Mouse (Mus musculus) cerebellum, adult 2 months (tissue): ENCODE results near the gene Eml4. TPM values are rescaled to one million over a fixed set of nuclear protein-coding genes. Genes with fewer than 3 reads are reported as not detected.

ENCODE experiments used
- DNase-seq, 2 experiments: peaks; one replicate each; pipeline ENCODE4 v3.0.0; 2021
- H3K27ac ChIP-seq: fragments of 200-500 bp; 2 replicates; pipeline ENCODE4 v1.5.1; 2012; ENCODE audit warnings: low read length, control low read depth, inconsistent platforms; ENCODE audit not compliant: insufficient read depth
- H3K27me3 ChIP-seq: fragments of 200-500 bp; 2 replicates; pipeline ENCODE4 v1.6.1; 2012; ENCODE audit warnings: inconsistent platforms, mild to moderate bottlenecking, low read length, moderate library complexity; ENCODE audit not compliant: control insufficient read depth, insufficient read depth
- H3K4me1 ChIP-seq: fragments of 200-500 bp; 2 replicates; pipeline ENCODE4 v1.6.1; 2011; ENCODE audit warnings: low read length; ENCODE audit not compliant: control insufficient read depth, insufficient read depth
- H3K4me3 ChIP-seq: fragments of 200-500 bp; replicated peaks from 2 replicates; pipeline ENCODE3; 2011; ENCODE audit warnings: mild to moderate bottlenecking, low read depth, low read length, control low read depth; ENCODE audit not compliant: insufficient read depth
- CTCF ChIP-seq: fragments of 200-500 bp; IDR thresholded peaks from 2 replicates; pipeline ENCODE4 v1.5.1; 2011; ENCODE audit warnings: low read depth, mild to moderate bottlenecking, control low read depth, low read length, moderate library complexity, borderline replicate concordance; ENCODE audit not compliant: insufficient read depth
- POLR2A ChIP-seq: fragments of 200-500 bp; IDR thresholded peaks from 2 replicates; pipeline ENCODE4 v1.6.1; 2011; ENCODE audit warnings: low read length, control low read depth, borderline replicate concordance; ENCODE audit not compliant: insufficient read depth
- WGBS: fragments of 180-500 bp; shearing (Covaris S2); methylation state at CpG from one replicate; pipeline ENCODE4 v1.1.7; 2018; 5-methylcytosine and 5-hydroxymethylcytosine counted together
- polyA plus RNA-seq: library from polyadenylated mRNA; depleted of rRNA; stranded (reverse); fragments of >200 nt; gene quantifications from 2 replicates; pipeline ENCODE4 v1.2.3, GENCODE M21; 2012; rRNA removed

Gene Eml4
- 16.7 and 17.3 TPM in 2 replicates for polyA plus RNA-seq

DNA sequence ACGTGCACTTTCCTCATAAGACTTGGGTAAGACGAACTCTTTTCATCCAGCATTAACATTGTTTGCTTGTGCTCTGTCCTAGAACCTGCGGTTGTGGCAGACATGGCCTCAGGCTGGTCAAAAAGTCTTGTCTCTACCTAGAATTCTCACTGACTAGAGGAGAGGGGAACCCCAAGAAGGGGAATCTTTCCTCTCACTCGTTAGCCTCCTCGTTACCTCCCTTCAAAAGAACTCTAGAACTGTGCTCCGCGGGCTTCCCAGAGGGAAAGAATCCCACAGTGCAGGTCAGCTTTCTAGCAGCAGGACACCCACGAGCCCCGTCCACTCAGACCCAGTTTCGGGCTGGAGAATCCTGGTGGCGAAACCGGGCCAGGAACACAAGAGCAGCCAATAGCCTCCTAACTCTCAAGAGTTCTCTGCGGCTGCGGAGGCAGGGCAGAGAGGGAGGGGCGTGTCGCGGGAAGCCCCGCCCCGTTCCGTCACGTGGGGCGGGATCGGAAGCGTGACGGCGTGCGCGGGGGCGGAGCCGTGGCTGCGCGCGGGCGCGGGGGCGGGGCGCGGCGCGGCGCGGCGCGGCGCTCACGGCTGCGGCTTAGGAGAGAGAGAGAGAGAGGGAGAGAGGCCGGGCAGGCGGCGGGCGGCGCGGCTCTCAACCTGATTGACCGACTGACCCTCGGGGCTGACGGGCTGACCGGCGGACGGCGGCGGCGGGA, at the start of gene Eml4:
TSS of gene Eml4 (plus strand) at position 553 of the 713 bp plus-strand sequence.
- Histone ChIP-seq H3K4me1 (peaks cover 5% of the 10 kb centered on the region; the same call in 1 of the 2 replicates), H3K27ac (peak within 1 kb of the TSS; percentile 56; the same call in 1 of the 2 replicates), H3K27me3 (no peaks in the 10 kb centered on the region), H3K4me3 (peak within 1 kb of the TSS; percentile 92)
- DNase-seq, result peak; percentile 93 to 96
- TF ChIP-seq POLR2A (peak; percentile 62; the same call in 1 of the 2 replicates), CTCF (no peak)
- 2% methylated on average over 56 of the region's 62 CpGs for WGBS

DNA sequence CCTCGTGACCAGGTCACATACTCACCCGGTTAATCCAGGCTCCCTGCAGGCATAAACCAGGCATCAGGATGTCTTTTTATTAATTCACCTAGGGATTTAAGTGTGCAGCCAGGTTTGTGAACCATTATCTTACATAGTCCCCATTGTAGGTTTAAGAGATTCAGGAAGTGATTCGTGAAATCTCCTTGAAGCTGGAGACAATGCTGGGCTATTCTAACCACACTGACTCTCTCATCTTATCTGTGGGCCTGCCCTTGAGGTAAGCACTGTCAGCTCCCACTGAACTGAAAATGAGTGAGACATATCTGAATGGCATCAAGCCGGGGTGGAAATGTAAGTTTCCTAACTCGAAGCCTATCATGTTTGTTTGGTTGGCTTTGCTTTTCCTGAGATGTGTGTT, 49.3 kb upstream of the Eml4 start:
- Histone ChIP-seq H3K27me3 (no peaks in the 10 kb centered on the region; the same call in 1 of the 2 replicates), H3K4me1 (no peaks in the 10 kb centered on the region), H3K27ac (no peak overlapping the region), H3K4me3 (no peak overlapping the region)
- DNase-seq, result no peak
- 87% methylated on average over 5 of the region's 5 CpGs for WGBS
- TF ChIP-seq CTCF (no peak), POLR2A (no peak)

DNA sequence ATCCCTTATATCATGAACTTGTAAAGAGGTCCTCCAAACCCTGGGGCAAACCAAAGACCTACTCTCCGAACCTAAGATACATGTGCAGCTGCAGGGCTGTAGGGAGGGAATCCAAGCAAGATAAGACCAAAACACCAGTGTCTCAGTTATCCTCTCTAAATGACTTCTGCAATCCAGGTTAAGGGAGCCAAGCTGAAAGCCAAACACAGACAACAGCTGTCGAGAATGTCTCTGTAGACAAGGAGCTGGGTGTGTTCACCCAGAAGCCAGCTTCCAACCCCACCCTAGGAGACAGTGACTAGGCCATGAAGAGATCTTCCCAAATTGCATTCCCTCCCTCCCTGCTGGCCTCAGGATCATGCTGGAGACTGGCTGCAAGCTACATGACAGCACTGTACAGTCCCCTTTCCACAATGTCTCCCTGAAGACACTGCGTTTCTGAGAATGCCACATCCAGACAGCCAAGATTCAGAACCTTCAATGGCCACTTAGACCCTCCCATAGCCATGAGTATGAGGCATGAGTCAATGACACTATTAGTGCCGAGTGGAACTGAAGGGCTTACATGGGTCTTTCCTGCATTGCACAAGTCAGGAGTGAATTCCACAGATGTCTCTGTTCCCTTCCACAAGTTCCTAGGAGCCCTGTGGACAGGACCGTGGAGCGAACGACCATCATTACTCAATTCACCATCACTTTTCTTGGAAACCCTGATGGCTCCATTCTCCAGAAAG, 46.5 kb upstream of the Eml4 start:
- H3K27me3 ChIP-seq, result no peaks in the 10 kb centered on the region
- H3K27ac ChIP-seq, result no peak overlapping the region
- 84% methylated on average over 7 of the region's 7 CpGs for WGBS
- H3K4me3 ChIP-seq, result no peak overlapping the region
- TF ChIP-seq POLR2A (no peak), CTCF (no peak)
- DNase-seq, result no peak
- no peaks in the 10 kb centered on the region for H3K4me1 ChIP-seq

DNA sequence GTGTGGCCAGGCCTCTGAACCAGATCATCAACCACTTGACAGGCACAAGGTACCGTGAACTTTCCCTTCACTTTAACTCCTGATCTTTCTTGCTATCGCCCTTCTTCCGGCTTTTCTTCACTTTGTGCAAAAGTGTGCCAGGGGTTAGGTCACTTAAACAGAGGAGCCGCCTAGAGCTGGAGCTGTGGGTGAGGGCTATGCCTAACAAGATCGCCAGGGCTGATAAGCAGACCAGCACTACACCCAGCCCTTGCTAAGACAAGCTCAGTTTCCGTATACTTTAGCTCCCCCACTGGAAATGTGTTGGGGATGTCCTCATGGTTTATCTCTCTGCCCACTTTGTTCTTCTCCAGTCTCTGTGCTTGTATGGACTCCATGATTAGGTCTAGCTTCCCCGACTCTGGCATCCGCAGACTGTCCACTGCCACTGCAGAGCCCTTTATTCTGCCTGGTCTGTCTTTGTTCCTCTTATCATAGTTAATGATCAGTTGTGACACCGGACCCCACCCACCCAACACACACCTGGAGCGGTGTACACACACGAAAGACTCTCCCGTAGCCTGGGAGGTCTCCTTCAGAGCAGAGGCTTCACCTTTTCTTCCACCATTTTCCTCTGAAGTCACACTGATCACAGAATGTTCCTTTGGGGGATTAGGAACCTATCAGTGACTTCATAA, 43.6 kb upstream of the Eml4 start:
- Histone ChIP-seq H3K27ac (no peak overlapping the region), H3K4me1 (no peaks in the 10 kb centered on the region), H3K4me3 (no peak overlapping the region), H3K27me3 (no peaks in the 10 kb centered on the region)
- no peak for DNase-seq
- TF ChIP-seq POLR2A (no peak), CTCF (no peak)
- 94% methylated on average over 12 of the region's 12 CpGs for WGBS

DNA sequence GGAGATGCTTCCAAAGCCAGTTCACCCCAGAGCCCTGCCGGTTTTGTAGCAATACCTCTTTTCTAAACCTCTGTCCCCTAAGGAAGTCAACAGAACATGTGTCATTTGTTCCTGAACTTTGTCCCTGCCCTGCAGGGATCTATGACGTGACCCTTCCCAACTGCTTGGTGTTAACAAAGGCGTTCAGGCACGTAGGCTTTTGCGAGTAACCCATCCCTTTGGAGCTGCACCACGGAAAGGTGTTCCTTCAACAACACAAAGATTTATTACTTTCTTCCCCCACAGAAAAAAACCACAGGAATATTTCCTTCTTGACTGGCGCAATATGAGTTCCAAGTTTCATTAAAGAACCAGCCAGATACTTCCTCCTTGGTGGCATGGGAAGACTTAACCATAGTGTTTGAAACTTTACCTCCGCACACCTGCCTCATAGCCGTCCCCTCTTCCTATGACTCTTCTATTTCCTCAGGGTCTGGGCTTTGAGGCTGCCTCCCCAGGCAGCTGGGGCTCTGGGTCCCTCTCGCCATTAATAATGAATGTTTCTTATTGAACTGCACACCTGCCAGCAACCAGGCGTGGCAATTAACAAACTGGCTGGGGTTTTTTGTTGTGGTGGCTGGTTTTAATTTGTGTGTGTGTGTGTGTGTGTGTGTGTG, 43.0 kb upstream of the Eml4 start:
- Histone ChIP-seq H3K4me1 (no peaks in the 10 kb centered on the region; the same call in 1 of the 2 replicates), H3K4me3 (no peak overlapping the region), H3K27ac (no peak overlapping the region), H3K27me3 (no peaks in the 10 kb centered on the region)
- no peak for DNase-seq
- TF ChIP-seq CTCF, result no peak
- TF ChIP-seq POLR2A, result no peak
- 74% methylated on average over 11 of the region's 11 CpGs for WGBS

DNA sequence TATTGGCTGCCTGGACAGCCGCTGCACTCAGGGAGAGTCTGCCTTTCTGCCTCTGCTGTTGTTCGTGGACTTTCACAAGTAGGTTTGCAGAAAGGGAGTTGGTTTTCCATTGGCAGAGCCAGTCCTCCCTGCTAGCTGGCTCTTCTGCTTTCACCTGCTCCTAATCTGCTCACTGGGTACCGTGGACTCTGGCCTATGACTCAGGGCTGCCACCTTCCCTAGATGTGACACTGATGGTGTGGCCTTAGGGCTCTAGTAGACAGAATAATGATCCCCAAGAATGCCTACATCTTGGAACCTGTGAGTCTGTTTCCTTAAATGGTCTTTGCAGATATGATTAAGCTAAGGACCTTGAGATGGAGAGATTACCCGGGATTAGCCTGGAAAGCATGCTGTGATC, 42.3 kb upstream of the Eml4 start:
- no peak overlapping the region for H3K4me3 ChIP-seq
- 60% methylated on average over 4 of the region's 4 CpGs for WGBS

DNA sequence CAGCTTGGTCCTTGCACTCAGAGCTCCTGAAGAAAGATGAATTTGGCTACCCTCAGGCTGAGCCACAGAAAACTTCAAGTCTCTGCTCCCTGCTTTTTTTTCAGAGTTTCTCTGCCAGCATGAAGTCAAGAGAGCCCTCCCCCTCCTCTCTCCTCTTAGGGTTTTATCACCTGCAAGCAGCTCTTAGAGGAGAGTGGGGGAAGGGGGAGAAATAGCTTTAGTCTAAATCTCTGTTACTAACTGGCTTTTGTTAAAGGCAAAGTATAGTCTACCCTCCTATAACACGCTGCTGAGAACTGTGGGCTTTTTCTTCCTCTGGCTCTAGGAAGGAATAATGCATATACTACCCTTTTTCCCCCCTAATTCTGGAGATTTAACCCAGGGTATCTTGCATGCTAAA, 41.5 kb upstream of the Eml4 start:
- H3K4me3 ChIP-seq, result no peak overlapping the region
- WGBS, result 68% methylated on average over 1 of the region's 1 CpGs
- TF ChIP-seq POLR2A (no peak), CTCF (no peak)
- no peaks in the 10 kb centered on the region; the same call in 1 of the 2 replicates for H3K4me1 ChIP-seq
- no peaks in the 10 kb centered on the region for H3K27me3 ChIP-seq
- no peak for DNase-seq
- no peak overlapping the region for H3K27ac ChIP-seq

More for the DNA sequence above, 42.3 kb upstream of the Eml4 start:
- Histone ChIP-seq H3K27me3 (no peaks in the 10 kb centered on the region), H3K27ac (no peak overlapping the region), H3K4me1 (no peaks in the 10 kb centered on the region; the same call in 1 of the 2 replicates)
- DNase-seq, result no peak
- TF ChIP-seq POLR2A, result no peak
- no peak for TF ChIP-seq CTCF
